Mouse (Mus musculus): ENCODE results near the gene Mcf2l.

Mcf2l gene

GRCm38 (mm10) chr8:12874971-12875370 is 1.4 kb downstream of the Mcf2l start:
- DNase-seq = peak; percentile 70

- DNase-seq = no peak
These were observed 3.5 kb downstream of the Mcf2l start for GRCm38 (mm10) chr8:12877126-12877525.

GRCm38 (mm10) chr8:12880163-12880562 is 6.6 kb downstream of the Mcf2l start:
- DNase-seq = no peak

DNA sequence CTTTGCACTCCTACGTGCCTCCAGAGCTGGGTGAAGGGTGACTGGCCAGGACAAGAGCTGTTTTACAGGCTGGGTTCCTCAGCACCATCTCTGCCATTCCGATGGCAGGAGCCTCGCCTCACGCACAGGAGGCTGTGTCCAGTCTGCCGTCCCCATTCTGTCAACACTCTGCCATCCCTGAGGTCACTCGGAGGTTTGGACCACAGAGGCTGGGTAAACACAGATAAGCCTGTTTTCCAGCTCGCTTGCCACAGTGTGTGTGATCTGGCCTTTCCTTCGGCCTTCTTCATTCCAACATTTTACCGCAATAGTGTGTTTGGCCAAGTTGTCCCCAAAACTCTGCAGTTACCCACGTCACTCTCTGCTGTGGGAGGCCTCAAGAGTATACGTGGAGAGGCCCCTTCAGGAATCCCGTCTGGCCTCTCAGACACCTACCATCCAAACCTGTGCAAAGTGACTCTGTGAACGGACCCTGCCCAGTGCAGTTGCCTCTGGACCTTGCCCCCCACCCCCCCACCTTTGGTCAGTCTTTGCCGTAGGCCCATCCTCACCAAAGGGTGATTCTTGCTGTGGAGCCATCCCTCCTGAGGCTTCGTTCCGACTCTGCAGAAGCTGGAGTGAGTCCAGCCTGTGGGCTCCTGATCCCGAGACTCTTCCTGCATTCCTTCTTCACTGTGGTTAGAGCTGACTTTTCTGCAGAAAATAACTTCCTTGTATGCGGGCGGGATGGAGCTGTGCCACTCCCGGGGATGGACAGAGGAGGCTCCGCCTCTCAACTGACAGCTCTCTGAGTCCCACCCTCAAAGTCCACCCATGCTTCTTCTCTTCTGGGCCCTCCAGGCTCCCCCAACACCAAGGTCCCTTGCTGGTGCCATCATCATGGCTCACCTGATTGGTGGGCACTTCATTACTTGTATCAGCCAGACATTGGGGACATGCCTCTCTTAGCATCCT is 9.7 kb downstream of the Mcf2l start:
- DNase-seq = peak; percentile 75

GRCm38 (mm10) chr8:12887772-12888435 is 14.3 kb downstream of the Mcf2l start:
- DNase-seq = peak; percentile 64

DNA sequence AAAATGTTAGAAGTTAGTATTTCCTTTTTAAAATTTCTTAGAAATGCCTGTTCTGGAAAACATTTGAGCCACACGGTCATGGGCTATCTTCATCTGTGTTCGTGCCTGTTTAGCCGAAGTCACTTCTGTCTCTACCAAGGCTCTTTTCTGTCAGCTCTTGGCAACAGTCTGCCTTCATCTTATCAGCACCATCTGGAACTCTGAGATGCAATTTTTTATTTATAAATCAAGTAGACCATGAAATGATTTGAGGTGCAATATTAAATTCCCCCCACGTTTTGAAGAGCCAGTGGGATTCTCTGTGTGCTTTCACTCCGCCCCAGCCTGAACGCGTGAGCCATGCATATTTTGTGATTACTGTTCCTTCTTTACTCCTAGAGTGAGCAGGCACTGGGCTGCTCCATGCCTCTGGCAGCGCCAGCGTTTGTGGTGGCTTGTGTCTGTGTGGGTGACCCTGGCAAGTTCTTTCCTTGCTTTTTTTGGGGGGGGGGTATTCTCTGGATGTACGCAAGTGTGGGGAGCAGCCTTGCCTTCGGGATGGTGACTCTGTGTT is 15.5 kb downstream of the Mcf2l start:
- peak; percentile 61 for DNase-seq

- DNase-seq = peak; percentile 71
These were observed 19.4 kb downstream of the Mcf2l start for GRCm38 (mm10) chr8:12892882-12893446.

DNA sequence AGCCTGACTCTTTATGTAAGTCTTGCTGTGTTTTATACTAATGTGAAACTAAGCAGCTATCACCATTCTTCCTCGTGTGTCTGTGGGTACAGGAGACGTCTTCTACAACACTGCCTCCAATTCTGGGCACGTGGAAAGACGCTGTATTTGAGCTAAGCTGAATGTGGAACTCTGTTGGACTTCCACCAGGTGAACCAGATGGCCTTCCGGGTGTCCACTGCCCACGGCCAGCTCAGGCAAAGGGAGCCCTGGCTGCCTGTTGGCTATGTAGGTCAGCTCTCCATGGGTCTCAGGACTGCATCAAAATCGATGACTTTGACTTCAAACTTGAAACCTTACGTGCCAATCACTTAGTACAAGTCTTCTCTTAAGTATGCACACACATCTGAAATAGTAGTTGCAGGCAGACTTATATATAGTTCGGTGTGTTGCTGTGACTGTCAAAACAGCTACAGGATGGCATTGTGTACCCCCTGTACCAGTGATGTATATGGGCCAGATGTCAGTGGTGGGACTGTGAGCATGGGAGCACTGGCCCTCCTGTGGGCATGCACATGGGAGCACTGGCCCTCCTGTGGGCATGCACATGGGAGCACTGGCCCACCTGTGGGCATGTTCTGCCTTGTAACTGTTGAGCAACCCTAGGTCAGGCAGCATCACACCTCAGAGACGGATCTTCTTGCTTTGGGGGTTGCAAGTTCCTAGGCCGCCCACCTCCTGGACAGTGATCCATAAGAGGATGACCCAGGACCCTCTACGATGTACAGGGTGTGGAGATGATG is 20.4 kb downstream of the Mcf2l start:
- DNase-seq = peak; percentile 93

DNA sequence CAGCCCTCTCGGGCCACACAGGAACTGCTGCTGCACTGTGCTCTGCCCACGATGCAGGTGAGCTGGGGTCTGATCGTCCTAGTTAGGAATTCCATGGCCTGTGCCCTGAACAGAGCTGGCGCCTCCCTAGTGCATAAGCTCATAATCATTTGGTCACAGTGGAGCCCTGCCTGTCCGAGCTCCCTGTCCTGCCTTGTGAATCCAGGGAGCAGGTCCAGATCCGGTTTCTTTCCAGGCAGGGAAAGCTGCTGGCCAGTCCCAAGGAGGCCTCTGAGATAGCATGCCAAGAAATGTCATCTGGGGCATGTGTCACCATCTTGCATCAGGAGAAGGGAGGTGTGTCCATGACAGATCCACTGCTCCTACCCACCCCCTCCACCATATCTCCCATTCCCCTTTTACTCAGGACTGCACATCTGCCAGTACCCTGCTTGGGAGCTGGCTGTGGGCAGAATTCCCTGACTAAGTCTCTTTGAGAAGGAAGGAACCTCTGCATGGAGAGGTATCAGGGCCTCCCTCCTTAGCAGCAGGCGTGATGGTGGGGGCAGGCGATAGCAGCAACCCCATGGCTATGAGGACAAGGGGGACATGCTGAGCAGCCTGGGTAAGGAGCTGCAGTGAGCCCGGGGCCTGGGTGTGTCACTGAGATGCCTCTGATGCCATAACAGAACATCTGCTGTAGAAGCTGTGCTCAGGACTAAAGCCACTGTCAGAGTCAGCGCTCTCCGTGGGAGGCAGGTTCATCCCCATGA is 21.4 kb downstream of the Mcf2l start:
- peak; percentile 84 for DNase-seq

DNA sequence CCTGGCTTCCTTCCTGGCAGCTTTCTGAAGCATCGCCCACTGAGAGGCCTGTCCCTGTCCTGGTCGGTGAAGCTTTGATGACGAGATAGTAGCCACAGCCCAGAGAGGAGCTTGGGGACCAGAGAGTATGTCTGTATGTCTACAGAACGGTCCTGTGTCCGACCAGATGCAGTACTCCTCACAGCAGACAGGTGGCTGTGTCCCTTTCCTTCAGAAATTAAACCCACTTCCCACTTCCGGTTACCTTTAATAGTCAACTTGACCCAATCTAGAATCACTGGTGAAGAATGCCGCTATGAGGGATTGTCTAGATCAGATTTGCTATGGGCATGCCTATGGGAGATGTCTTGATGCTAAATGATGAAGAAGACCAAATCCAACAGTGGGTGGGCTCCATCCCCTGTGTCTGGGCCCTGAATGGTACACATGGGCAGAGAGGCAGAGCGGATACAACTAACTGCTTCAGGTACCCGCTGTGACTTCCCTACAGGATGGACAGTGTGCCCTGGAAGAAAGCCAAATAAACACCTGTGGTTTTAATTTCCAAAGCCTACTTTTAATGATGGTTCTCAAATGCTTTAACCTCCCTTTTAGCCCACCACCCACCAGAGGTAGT is 22.0 kb downstream of the Mcf2l start:
- DNase-seq = peak; percentile 60

GRCm38 (mm10) chr8:12896494-12897373 is 23.1 kb downstream of the Mcf2l start:
- DNase-seq = peak; percentile 83

GRCm38 (mm10) chr8:12897815-12898214 is 24.2 kb downstream of the Mcf2l start:
- DNase-seq = no peak

DNA sequence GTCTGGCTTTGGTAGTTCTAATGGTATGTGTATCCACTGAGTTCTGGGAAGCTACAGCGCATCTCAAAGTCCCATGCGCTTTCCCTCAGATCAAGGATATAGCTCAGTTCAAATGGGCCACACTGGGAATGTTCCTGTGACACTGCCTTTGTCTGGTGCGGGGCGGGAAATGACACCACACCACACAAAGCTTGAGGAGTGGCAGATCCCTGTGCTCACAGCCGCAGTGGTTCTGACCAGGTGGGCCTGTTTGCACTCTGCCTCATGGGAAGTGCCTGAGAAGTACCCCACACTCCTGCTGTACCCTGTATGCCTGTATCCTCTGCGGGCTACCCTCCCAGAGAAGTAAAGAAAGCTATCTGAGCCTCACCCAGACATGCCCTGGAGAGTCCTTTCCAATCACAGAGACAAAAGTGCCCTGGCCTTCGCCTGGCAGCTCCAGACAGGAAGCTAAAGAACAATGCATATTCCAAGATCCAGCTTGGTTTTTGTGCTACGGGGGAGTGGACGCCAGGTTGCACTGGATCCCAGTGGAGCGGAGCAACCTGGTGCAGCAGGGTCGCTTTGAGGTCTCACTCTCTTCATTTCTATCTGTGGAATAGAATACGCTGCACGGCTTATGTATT is 30.3 kb downstream of the Mcf2l start:
- DNase-seq = no peak

DNA sequence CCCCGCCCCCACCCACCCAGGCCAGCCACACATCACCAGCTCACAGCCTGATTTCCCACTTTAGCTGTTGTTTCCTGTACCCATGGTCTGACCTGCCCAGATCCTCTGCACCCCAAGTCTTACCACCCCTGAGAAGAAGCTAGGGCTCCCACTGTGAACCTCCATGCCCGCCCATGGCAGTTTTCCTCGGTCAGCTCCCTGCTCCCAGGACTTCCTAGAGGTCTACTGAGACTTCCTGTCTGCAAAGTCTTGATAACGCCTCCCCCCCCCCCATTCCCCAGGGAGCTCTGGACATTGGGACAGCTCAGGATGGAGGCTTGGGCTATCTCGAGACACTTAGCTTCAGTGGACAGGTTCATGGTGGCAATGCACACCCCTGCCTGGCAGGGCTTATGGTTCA is 31.5 kb downstream of the Mcf2l start:
- DNase-seq = no peak

DNA sequence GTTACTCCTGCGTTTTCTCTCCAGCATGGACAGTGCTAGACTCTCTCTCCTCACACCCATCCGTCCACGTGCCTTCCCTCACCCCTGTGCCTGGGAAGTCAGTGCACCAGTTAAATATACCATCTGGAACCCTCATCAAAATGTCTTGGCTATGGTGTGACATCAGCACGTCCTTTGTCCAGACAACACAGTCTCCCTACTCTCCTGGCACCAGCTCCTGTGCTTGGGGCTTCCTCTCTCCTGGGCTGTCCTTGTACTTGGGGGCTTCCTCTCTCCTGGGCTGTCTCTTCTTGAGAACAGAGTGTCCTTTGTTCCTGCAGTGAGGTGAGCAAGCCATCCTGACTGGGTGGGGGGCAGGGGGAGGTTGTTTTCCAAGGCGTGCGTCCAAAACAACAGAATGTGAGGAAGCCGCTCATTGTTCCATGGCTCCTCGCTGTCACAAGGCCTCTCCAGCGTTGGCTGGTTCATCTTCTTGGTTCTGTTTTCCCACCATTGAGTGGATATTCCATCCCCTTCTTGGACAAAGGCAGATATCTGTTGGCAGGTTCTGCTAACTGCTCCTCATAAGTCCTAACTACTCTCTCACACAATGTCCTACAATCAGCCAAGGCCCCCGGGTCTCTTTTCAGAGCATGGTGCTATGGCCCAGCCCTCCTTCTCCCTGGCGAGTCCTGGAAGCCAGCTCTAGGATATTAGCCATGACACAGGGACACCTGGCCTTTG is 32.2 kb downstream of the Mcf2l start:
- peak; percentile 56 for DNase-seq

GRCm38 (mm10) chr8:12906597-12906996 is 33.0 kb downstream of the Mcf2l start:
- DNase-seq = no peak

GRCm38 (mm10) chr8:12907730-12908129 is 34.1 kb downstream of the Mcf2l start:
- DNase-seq = no peak

- DNase-seq = no peak
These were observed 38.4 kb downstream of the Mcf2l start for GRCm38 (mm10) chr8:12912011-12912410.
